Mouse (Mus musculus): ENCODE measurements at regions not wholly inside any gene's neighbourhood (a gene's known extent, or its start where the extent isn't known, plus 50 kb on each side); places are given as distances from the start of the nearest gene placed in this dataset.

GRCm38 (mm10) chr11:44188202-44188601, 211.7 kb upstream of the Il12b start:
- H3K4me2 ChIP-seq: no peak overlapping the region
- no peak for ATAC-seq (replicated peaks; ENCODE audit: insufficient number of reproducible peaks, insufficient read depth, low FRiP score, low read depth)
- H3K4me1 ChIP-seq (replicated peaks): no peaks in the 10 kb centered on the region
- no peak overlapping the region for H3K9ac ChIP-seq
- no peaks in the 10 kb centered on the region for H3K9me3 ChIP-seq (replicated peaks)
- H3K27me3 ChIP-seq: no peaks in the 10 kb centered on the region
- WGBS: 70% methylated on average over 2 of the region's 2 CpGs
- no peak overlapping the region for H3K4me3 ChIP-seq
- H3K36me3 ChIP-seq: no peaks in the 10 kb centered on the region
- H3K27ac ChIP-seq: no peak overlapping the region

GRCm38 (mm10) chr11:44193806-44194205, 206.1 kb upstream of the Il12b start:
- Histone ChIP-seq H3K36me3 (no peaks in the 10 kb centered on the region), H3K4me3 (no peak overlapping the region), H3K4me1 (replicated peaks) (no peaks in the 10 kb centered on the region), H3K27me3 (no peaks in the 10 kb centered on the region), H3K9ac (no peak overlapping the region), H3K27ac (no peak overlapping the region), H3K9me3 (replicated peaks) (no peaks in the 10 kb centered on the region), H3K4me2 (no peak overlapping the region)
- no peak for ATAC-seq (replicated peaks; ENCODE audit: insufficient number of reproducible peaks, insufficient read depth, low FRiP score, low read depth)
- WGBS: 77% methylated on average over 9 of the region's 9 CpGs

DNA sequence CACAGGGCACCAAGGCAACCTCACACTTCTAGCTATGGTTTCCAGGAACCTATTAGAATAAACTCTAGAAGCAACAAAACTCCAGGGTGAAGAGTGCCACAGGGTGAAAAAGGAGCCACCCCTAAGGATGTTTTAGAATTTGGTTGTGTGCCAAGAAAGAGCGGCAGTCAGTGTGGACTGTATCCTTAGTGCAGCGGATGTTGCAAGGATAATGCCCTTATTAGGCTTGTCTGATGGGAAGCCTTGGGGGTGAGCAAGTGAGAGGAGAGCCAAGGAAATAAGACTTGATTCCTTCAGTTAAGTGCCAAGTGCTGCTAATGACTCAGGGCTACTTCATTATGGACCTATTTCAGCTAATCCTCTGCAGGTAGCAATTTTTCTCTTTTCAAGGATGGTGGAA, 197.1 kb upstream of the Il12b start:
- 68% methylated on average over 2 of the region's 2 CpGs for WGBS
- Histone ChIP-seq H3K9me3 (replicated peaks) (no peaks in the 10 kb centered on the region), H3K36me3 (no peaks in the 10 kb centered on the region), H3K4me1 (replicated peaks) (0 out of 2 replicates have a peak, but pooled peaks cover 3% of the 10 kb centered on the region), H3K9ac (no peak overlapping the region), H3K27me3 (no peaks in the 10 kb centered on the region), H3K4me2 (no peak overlapping the region), H3K27ac (no peak overlapping the region), H3K4me3 (no peak overlapping the region)
- no peak for ATAC-seq (replicated peaks; ENCODE audit: insufficient number of reproducible peaks, insufficient read depth, low FRiP score, low read depth)

DNA sequence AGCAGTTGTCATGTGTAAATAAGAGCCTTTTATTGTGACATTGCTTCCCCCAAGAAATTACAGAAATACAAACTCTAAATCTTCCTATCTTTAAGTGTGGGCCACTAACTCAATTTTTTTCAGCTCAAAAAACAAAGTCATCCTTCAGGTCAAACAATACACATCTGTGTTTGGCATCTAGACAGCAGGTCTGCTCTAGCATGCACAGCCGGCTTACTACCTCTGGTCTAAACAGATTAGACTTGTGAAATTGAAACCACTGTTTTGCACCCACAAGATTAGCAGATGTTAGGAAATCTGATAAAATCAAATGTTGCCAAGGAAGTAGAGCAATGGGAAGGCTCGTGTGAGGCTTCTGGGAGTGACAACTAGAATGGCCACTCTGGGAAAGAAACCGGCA, 195.5 kb upstream of the Il12b start:
- Histone ChIP-seq H3K4me3 (no peak overlapping the region), H3K9ac (no peak overlapping the region), H3K9me3 (replicated peaks) (no peaks in the 10 kb centered on the region), H3K4me2 (no peak overlapping the region), H3K36me3 (no peaks in the 10 kb centered on the region), H3K27me3 (no peaks in the 10 kb centered on the region), H3K4me1 (replicated peaks) (0 out of 2 replicates have a peak, but pooled peaks cover 3% of the 10 kb centered on the region), H3K27ac (no peak overlapping the region)
- WGBS: 58% methylated on average over 3 of the region's 3 CpGs
- no peak for ATAC-seq (replicated peaks; ENCODE audit: insufficient number of reproducible peaks, insufficient read depth, low FRiP score, low read depth)

- no peak for ATAC-seq (replicated peaks; ENCODE audit: insufficient number of reproducible peaks, insufficient read depth, low FRiP score, low read depth)
- Histone ChIP-seq H3K4me2 (no peak overlapping the region), H3K4me3 (no peak overlapping the region), H3K36me3 (no peaks in the 10 kb centered on the region), H3K27me3 (no peaks in the 10 kb centered on the region), H3K4me1 (replicated peaks) (0 out of 2 replicates have a peak, but pooled peaks cover 3% of the 10 kb centered on the region), H3K9me3 (replicated peaks) (no peaks in the 10 kb centered on the region), H3K9ac (no peak overlapping the region), H3K27ac (no peak overlapping the region)
- 74% methylated on average over 4 of the region's 4 CpGs for WGBS
Measured at GRCm38 (mm10) chr11:44206866-44207265, 193.0 kb upstream of the Il12b start.

- no peak for ATAC-seq (replicated peaks; ENCODE audit: insufficient number of reproducible peaks, insufficient read depth, low FRiP score, low read depth)
Measured at GRCm38 (mm10) chr11:44211871-44212441, 187.9 kb upstream of the Il12b start.

DNA sequence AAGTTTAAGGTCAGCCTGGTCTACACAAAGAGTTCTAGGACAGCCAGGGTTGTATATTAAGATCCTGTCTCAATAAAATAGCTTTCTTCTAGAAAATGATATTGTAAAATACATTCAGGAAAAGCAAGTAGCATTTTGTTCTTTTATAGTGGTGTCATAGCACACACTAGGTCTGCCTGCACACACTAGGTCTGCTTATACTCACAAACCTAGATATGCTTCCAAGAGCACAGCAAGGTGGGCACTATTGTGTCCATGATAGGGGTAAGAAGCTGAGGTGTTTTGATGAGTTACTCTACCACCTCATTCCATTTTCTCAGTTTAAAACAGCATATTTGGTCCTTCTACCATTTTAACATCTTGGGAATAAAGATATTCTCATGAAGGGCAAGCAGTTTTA, 185.8 kb upstream of the Il12b start:
- Histone ChIP-seq H3K4me3 (no peak overlapping the region), H3K27ac (no peak overlapping the region), H3K36me3 (no peaks in the 10 kb centered on the region), H3K4me1 (replicated peaks) (peaks cover 5% of the 10 kb centered on the region), H3K9me3 (replicated peaks) (no peaks in the 10 kb centered on the region), H3K9ac (no peak overlapping the region), H3K4me2 (no peak overlapping the region), H3K27me3 (no peaks in the 10 kb centered on the region)
- no peak for ATAC-seq (replicated peaks; ENCODE audit: insufficient number of reproducible peaks, insufficient read depth, low FRiP score, low read depth)

More at GRCm38 (mm10) chr11:44211871-44212441, 187.9 kb upstream of the Il12b start:
- Histone ChIP-seq H3K27ac (no peak overlapping the region), H3K4me3 (no peak overlapping the region), H3K27me3 (no peaks in the 10 kb centered on the region), H3K36me3 (no peaks in the 10 kb centered on the region), H3K4me2 (no peak overlapping the region), H3K4me1 (replicated peaks) (peaks cover 5% of the 10 kb centered on the region), H3K9me3 (replicated peaks) (no peaks in the 10 kb centered on the region), H3K9ac (no peak overlapping the region)
- WGBS: 54% methylated on average over 9 of the region's 9 CpGs

GRCm38 (mm10) chr11:44216346-44216745, 183.5 kb upstream of the Il12b start:
- H3K4me3 ChIP-seq: no peak overlapping the region
- no peak overlapping the region for H3K4me2 ChIP-seq
- H3K27me3 ChIP-seq: no peaks in the 10 kb centered on the region
- H3K27ac ChIP-seq: no peak overlapping the region
- H3K4me1 ChIP-seq (replicated peaks): peaks cover 5% of the 10 kb centered on the region
- 79% methylated on average over 3 of the region's 3 CpGs for WGBS
- H3K36me3 ChIP-seq: no peaks in the 10 kb centered on the region
- no peak overlapping the region for H3K9ac ChIP-seq
- no peak for ATAC-seq (replicated peaks; ENCODE audit: insufficient number of reproducible peaks, insufficient read depth, low FRiP score, low read depth)
- no peaks in the 10 kb centered on the region for H3K9me3 ChIP-seq (replicated peaks)

DNA sequence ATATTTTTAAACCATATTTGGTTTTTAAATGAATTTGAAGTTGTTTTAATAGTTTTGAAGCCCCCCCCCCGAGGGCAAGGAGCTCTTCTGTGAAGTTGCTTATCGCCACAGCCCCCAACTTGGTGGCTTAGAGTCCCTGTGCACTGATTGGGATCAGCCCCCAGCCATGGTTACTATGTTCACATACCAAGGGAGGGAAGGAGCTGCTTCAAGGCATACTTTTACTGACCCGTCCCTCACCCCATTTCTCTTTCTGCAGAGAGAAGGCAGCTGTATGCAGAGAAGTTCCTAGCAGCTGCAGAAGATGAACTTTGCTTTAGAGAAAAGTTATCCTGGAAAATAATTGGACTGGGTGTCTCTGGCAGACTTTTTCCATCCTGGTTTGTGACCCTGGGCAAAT, 179.9 kb upstream of the Il12b start:
- no peak for ATAC-seq (replicated peaks; ENCODE audit: insufficient number of reproducible peaks, insufficient read depth, low FRiP score, low read depth)
- Histone ChIP-seq H3K9ac (no peak overlapping the region), H3K4me3 (no peak overlapping the region), H3K36me3 (no peaks in the 10 kb centered on the region), H3K27ac (no peak overlapping the region), H3K27me3 (no peaks in the 10 kb centered on the region), H3K4me1 (replicated peaks) (no peaks in the 10 kb centered on the region), H3K9me3 (replicated peaks) (no peaks in the 10 kb centered on the region), H3K4me2 (no peak overlapping the region)
- WGBS: 46% methylated on average over 3 of the region's 3 CpGs

DNA sequence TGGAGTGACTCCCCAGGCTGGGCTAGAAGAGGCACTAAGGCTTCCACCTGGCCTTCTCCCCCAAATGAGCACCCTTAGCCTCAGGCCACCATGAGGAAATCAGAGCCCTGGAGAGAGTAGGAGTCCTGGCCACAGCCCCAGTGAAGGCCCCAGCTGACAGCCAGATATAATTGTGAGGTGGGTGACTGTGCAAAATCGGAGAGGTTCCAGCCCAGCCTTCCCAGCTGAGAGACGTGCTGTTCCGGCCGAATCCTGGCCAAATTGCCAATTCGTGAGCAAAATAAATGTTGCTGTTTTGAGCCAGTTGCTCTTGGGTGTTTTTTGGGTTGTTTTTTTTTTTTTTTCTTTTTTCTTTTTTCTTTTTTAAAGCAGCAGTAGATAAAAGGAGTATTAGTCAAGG, 169.9 kb upstream of the Il12b start:
- Histone ChIP-seq H3K4me2 (no peak overlapping the region), H3K36me3 (no peaks in the 10 kb centered on the region), H3K9ac (no peak overlapping the region), H3K27me3 (no peaks in the 10 kb centered on the region), H3K4me3 (no peak overlapping the region), H3K9me3 (replicated peaks) (no peaks in the 10 kb centered on the region), H3K27ac (no peak overlapping the region), H3K4me1 (replicated peaks) (no peaks in the 10 kb centered on the region)
- WGBS: 76% methylated on average over 5 of the region's 5 CpGs
- no peak for ATAC-seq (replicated peaks; ENCODE audit: insufficient number of reproducible peaks, insufficient read depth, low FRiP score, low read depth)

DNA sequence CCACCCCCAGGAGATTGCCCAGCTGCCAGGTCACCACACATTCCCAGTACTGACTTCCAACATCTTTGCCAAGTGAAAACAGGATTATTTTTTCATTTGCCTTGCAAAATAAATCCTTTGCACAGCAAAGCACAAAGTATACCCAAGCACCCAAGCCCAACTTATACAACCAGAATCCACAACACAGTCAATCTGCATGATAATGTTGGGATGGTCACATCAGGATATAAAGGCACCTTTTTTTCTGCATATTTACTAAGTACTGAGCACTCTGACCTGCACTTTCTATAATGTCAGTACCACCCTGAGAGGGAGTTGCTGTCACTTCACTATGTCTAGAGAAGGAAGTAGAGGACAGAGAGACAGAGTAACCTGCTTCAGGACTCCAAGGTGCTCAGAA, 164.4 kb upstream of the Il12b start:
- H3K36me3 ChIP-seq: no peaks in the 10 kb centered on the region
- H3K4me3 ChIP-seq: no peak overlapping the region
- H3K27ac ChIP-seq: no peak overlapping the region
- no peak overlapping the region for H3K4me2 ChIP-seq
- H3K27me3 ChIP-seq: no peaks in the 10 kb centered on the region
- no peaks in the 10 kb centered on the region for H3K9me3 ChIP-seq (replicated peaks)
- H3K4me1 ChIP-seq (replicated peaks): 0 out of 2 replicates have a peak, but pooled peaks cover 3% of the 10 kb centered on the region
- H3K9ac ChIP-seq: no peak overlapping the region
- no peak for ATAC-seq (replicated peaks; ENCODE audit: insufficient number of reproducible peaks, insufficient read depth, low FRiP score, low read depth)

DNA sequence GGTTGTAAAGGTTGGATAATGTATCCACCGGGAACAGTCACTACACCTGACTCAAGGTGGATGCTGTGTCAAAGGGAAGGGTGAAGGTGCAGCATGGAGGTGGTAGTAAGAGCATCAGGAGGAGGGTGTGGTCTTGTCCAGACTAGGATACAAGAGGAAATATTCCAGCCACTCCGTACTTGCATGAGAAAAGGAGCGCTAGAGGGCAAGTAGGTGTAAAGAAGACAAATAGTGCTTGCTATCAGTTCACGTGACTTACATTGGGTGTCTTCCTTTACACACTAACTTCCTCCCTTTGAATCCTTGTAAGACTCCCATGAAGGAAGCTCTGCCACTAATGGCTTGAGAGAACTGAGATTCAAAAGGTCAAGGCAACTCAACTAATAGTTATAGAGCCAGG, 161.8 kb upstream of the Il12b start:
- Histone ChIP-seq H3K36me3 (no peaks in the 10 kb centered on the region), H3K27ac (no peak overlapping the region), H3K9ac (no peak overlapping the region), H3K4me1 (replicated peaks) (peaks cover 8% of the 10 kb centered on the region), H3K27me3 (no peaks in the 10 kb centered on the region), H3K9me3 (replicated peaks) (no peaks in the 10 kb centered on the region), H3K4me3 (no peak overlapping the region), H3K4me2 (no peak overlapping the region)
- 91% methylated on average over 4 of the region's 4 CpGs for WGBS
- no peak for ATAC-seq (replicated peaks; ENCODE audit: insufficient number of reproducible peaks, insufficient read depth, low FRiP score, low read depth)
